Mouse (Mus musculus): ENCODE data around the gene Olfr913. TPM values are rescaled to one million over a fixed set of nuclear protein-coding genes. Genes with fewer than 3 reads are reported as not detected.

Olfr913 gene
- total RNA-seq (2012; rRNA removed), result not detected in 2 replicates
- total RNA-seq (2014; rRNA removed), result not detected in 2 replicates
- polyA plus RNA-seq (2012; ENCODE audit: insufficient read length, low read depth), result not detected in 2 replicates

DNA sequence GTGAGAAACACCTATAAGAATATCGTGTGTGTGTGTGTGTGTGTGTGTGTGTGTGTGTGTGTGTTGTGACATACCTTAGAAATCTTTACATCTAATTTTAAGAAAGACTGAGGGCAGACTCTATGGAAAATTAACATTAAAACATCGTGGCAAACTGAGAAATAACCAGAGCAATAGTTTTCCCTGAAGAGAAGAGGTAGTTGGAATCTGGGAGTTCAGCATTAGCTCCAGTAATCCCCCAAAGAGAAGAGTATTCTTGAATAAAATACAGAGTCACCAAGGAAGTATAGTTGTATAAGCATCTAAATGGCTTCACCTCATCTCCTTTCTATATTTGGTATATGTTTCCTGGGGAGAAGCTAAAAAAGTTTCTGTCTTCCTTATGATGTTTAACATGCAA is at the start of gene Olfr913:
Gene Olfr913 (plus strand): TSS at position 301 of the 400 bp plus-strand sequence.
- Histone ChIP-seq H3K27me3 (replicated peaks) (no peaks in the 10 kb centered on the region), H3K4me2 (ENCODE audit: insufficient read depth, low read depth, poor library complexity, severe bottlenecking) (no peak within 1 kb of the TSS), H3K9me3 (replicated peaks; ENCODE audit: low read length) (no peaks in the 10 kb centered on the region), H3K9ac (ENCODE audit: insufficient read depth, low read depth) (no peak within 1 kb of the TSS), H3K4me1 (ENCODE audit: control insufficient read depth in 1 of 2, insufficient read depth in 2 of 2) (no peaks in the 10 kb centered on the region), H3K27ac (ENCODE audit: insufficient read depth, low read depth) (no peak within 1 kb of the TSS), H3K79me2 (replicated peaks; ENCODE audit: control insufficient read depth, extremely low read depth, insufficient read depth, poor library complexity, severe bottlenecking) (no peaks in the 10 kb centered on the region), H3K36me3 (replicated peaks in 1 of 2; ENCODE audit: control insufficient read depth in 1 of 2, insufficient read depth in 1 of 2, low read length in 1 of 2) (no peaks in the 10 kb centered on the region), H3K4me3 (replicated peaks in 1 of 3; ENCODE audit: low read depth in 2 of 3, low read length in 2 of 3, poor library complexity in 1 of 3) (no peak within 1 kb of the TSS)
- TF ChIP-seq CTCF (conservative IDR thresholded peaks at IDR 0.05 in 1 of 2, IDR thresholded peaks at IDR 0.05 in 1 of 2; ENCODE audit: low read depth in 2 of 2, low read length in 2 of 2) (no peak), USF1 (IDR thresholded peaks at IDR 0.05; ENCODE audit: low read depth, low read length) (no peak), HCFC1 (IDR thresholded peaks at IDR 0.05; ENCODE audit: low read depth, low read length) (no peak), GABPA (IDR thresholded peaks at IDR 0.05; ENCODE audit: insufficient replicate concordance, low read depth, low read length) (no peak), MEF2A (IDR thresholded peaks at IDR 0.05; ENCODE audit: borderline replicate concordance, low read depth, low read length) (no peak), MAFK (IDR thresholded peaks at IDR 0.05; ENCODE audit: insufficient replicate concordance, low read length) (no peak), RAD21 (IDR thresholded peaks at IDR 0.05; ENCODE audit: low read depth, low read length) (no peak), MAX (IDR thresholded peaks at IDR 0.05; ENCODE audit: low read length) (no peak), PAX5 (IDR thresholded peaks at IDR 0.05; ENCODE audit: low read length) (no peak), MAZ (IDR thresholded peaks at IDR 0.05; ENCODE audit: low read depth, low read length) (no peak), ZNF384 (IDR thresholded peaks at IDR 0.05; ENCODE audit: low read depth, low read length) (no peak), ETS1 (conservative IDR thresholded peaks at IDR 0.05; ENCODE audit: low read depth, low read length) (no peak), EP300 (IDR thresholded peaks at IDR 0.05; ENCODE audit: low read length) (no peak), JUN (IDR thresholded peaks at IDR 0.05; ENCODE audit: insufficient read depth, low read depth, low read length) (no peak), ZMIZ1 (IDR thresholded peaks at IDR 0.05; ENCODE audit: low read depth, low read length) (no peak)
- dilution Hi-C loops (cut with MboI; ENCODE audit: extremely low pct_ligation_motif_present, extremely low pct_unique_long_range_greater_than_20kb, low sequenced_read_pairs) (no loop called here), in situ Hi-C loops (cut with MboI; ENCODE audit: low pct_ligation_motif_present, low pct_unique_long_range_greater_than_20kb, low sequenced_read_pairs) (no loop called here)
- no peak for DNase-seq (ENCODE audit: extremely low read depth)

GRCm38 (mm10) chr9:38579878-38580277 is 12.7 kb upstream of the Olfr913 start, which contains the start of gene Olfr912:
Gene Olfr912 (plus strand): TSS chr9:38580178.
- no peaks in the 10 kb centered on the region for H3K79me2 ChIP-seq (replicated peaks; ENCODE audit: control insufficient read depth, extremely low read depth, insufficient read depth, poor library complexity, severe bottlenecking)
- H3K36me3 ChIP-seq (replicated peaks in 1 of 2; ENCODE audit: control insufficient read depth in 1 of 2, insufficient read depth in 1 of 2, low read length in 1 of 2), result no peaks in the 10 kb centered on the region
- H3K27ac ChIP-seq (ENCODE audit: insufficient read depth, low read depth), result no peak within 1 kb of the TSS
- in situ Hi-C loops (cut with MboI; ENCODE audit: low pct_ligation_motif_present, low pct_unique_long_range_greater_than_20kb, low sequenced_read_pairs) (no loop called here), dilution Hi-C loops (cut with MboI; ENCODE audit: extremely low pct_ligation_motif_present, extremely low pct_unique_long_range_greater_than_20kb, low sequenced_read_pairs) (no loop called here)
- H3K4me2 ChIP-seq (ENCODE audit: insufficient read depth, low read depth, poor library complexity, severe bottlenecking), result no peak within 1 kb of the TSS
- H3K9ac ChIP-seq (ENCODE audit: insufficient read depth, low read depth), result no peak within 1 kb of the TSS
- no peak for TF ChIP-seq ZNF384 (IDR thresholded peaks at IDR 0.05; ENCODE audit: low read depth, low read length)
- no peak for TF ChIP-seq CHD1 (IDR thresholded peaks at IDR 0.05; ENCODE audit: low read depth, low read length)
- TF ChIP-seq JUND (conservative IDR thresholded peaks at IDR 0.05; ENCODE audit: low read depth, low read length), result no peak
- TF ChIP-seq POLR2A (IDR thresholded peaks at IDR 0.05; ENCODE audit: low read depth, low read length), result no peak
- no peak for TF ChIP-seq ZMIZ1 (IDR thresholded peaks at IDR 0.05; ENCODE audit: low read depth, low read length)
- TF ChIP-seq MEF2A (IDR thresholded peaks at IDR 0.05; ENCODE audit: borderline replicate concordance, low read depth, low read length), result no peak
- no peak for TF ChIP-seq USF1 (IDR thresholded peaks at IDR 0.05; ENCODE audit: low read depth, low read length)
- H3K27me3 ChIP-seq (replicated peaks), result no peaks in the 10 kb centered on the region
- no peak within 1 kb of the TSS for H3K4me3 ChIP-seq (replicated peaks in 1 of 3; ENCODE audit: low read depth in 2 of 3, low read length in 2 of 3, poor library complexity in 1 of 3)
- no peak for DNase-seq (ENCODE audit: extremely low read depth)
- no peaks in the 10 kb centered on the region for H3K4me1 ChIP-seq (ENCODE audit: control insufficient read depth in 1 of 2, insufficient read depth in 2 of 2)
- no peaks in the 10 kb centered on the region for H3K9me3 ChIP-seq (replicated peaks; ENCODE audit: low read length)
